Mouse (Mus musculus) erythroblast, adult 5-6 weeks (primary cell): ENCODE measurements around the gene Btbd9. TPM values are rescaled to one million over a fixed set of nuclear protein-coding genes. Genes with fewer than 3 reads are reported as not detected.

Source experiments
- ATAC-seq: replicated peaks from 2 replicates; pipeline ENCODE4 v1.8.0; 2016; ENCODE audit warnings: moderate number of reproducible peaks, mild to moderate bottlenecking, moderate TSS enrichment, inconsistent platforms; ENCODE audit not compliant: poor library complexity, low FRiP score, severe bottlenecking
- total RNA-seq, 2 experiments: library from RNA; stranded (forward) in 1 of 2; stranded (reverse) in 1 of 2; fragments of 150-400 nt in 1 of 2; fragments of 200-764, 138-1000 nt in 1 of 2; gene quantifications; 2 replicates each; pipeline versions ENCODE4 v1.2.3 to v1.2.4; 2015 to 2017; ENCODE audit warnings: low replicate concordance in 2 of 2

The Btbd9 gene
- total RNA-seq, 2 experiments from 2014 or later: 6.3 to 6.5 TPM

- ATAC-seq: no peak
These were observed 306.9 kb downstream of the Btbd9 start for GRCm38 (mm10) chr17:30269136-30270063.

GRCm38 (mm10) chr17:30268456-30268855 lies 307.8 kb downstream of the Btbd9 start:
- ATAC-seq: no peak

GRCm38 (mm10) chr17:30267432-30267973 lies 308.8 kb downstream of the Btbd9 start:
- ATAC-seq: no peak

GRCm38 (mm10) chr17:30263535-30263934 lies 312.8 kb downstream of the Btbd9 start:
- ATAC-seq: no peak

GRCm38 (mm10) chr17:30262943-30263342 lies 313.3 kb downstream of the Btbd9 start:
- no peak for ATAC-seq

- no peak for ATAC-seq
These were observed 313.8 kb downstream of the Btbd9 start for GRCm38 (mm10) chr17:30262440-30262839.

GRCm38 (mm10) chr17:30261983-30262340 lies 314.3 kb downstream of the Btbd9 start:
- no peak for ATAC-seq

- ATAC-seq: no peak
These were observed 314.8 kb downstream of the Btbd9 start for GRCm38 (mm10) chr17:30261307-30261982.

GRCm38 (mm10) chr17:30260641-30261306 lies 315.5 kb downstream of the Btbd9 start:
- ATAC-seq: no peak

GRCm38 (mm10) chr17:30259938-30260337 lies 316.4 kb downstream of the Btbd9 start:
- no peak for ATAC-seq

GRCm38 (mm10) chr17:30258480-30258879 lies 317.8 kb downstream of the Btbd9 start:
- ATAC-seq: no peak

- no peak for ATAC-seq
These were observed 320.2 kb downstream of the Btbd9 start for GRCm38 (mm10) chr17:30255928-30256560.

- ATAC-seq: no peak
These were observed 322.4 kb downstream of the Btbd9 start for GRCm38 (mm10) chr17:30253924-30254323.

- ATAC-seq: no peak
These were observed 323.3 kb downstream of the Btbd9 start for GRCm38 (mm10) chr17:30253028-30253427.

GRCm38 (mm10) chr17:30245308-30245706 lies 331.0 kb downstream of the Btbd9 start:
- no peak for ATAC-seq

- ATAC-seq: no peak
These were observed 331.5 kb downstream of the Btbd9 start for GRCm38 (mm10) chr17:30244651-30245307.

- no peak for ATAC-seq
These were observed 332.7 kb downstream of the Btbd9 start for GRCm38 (mm10) chr17:30243540-30243939.

- no peak for ATAC-seq
These were observed 333.6 kb downstream of the Btbd9 start for GRCm38 (mm10) chr17:30242647-30243046.

GRCm38 (mm10) chr17:30241720-30242322 lies 334.5 kb downstream of the Btbd9 start:
- no peak for ATAC-seq
